Mouse (Mus musculus) CD8-positive naive resting alpha-beta T cell, adult 2 months (primary cell): ENCODE measurements around the gene Zfp819.

ENCODE experiments used
- DNase-seq, 2 experiments: peaks; one replicate each; pipeline ENCODE4 v3.0.0; 2022; ENCODE audit warnings: low read depth in 2 of 2, low spot score in 2 of 2

The Zfp819 gene

DNA sequence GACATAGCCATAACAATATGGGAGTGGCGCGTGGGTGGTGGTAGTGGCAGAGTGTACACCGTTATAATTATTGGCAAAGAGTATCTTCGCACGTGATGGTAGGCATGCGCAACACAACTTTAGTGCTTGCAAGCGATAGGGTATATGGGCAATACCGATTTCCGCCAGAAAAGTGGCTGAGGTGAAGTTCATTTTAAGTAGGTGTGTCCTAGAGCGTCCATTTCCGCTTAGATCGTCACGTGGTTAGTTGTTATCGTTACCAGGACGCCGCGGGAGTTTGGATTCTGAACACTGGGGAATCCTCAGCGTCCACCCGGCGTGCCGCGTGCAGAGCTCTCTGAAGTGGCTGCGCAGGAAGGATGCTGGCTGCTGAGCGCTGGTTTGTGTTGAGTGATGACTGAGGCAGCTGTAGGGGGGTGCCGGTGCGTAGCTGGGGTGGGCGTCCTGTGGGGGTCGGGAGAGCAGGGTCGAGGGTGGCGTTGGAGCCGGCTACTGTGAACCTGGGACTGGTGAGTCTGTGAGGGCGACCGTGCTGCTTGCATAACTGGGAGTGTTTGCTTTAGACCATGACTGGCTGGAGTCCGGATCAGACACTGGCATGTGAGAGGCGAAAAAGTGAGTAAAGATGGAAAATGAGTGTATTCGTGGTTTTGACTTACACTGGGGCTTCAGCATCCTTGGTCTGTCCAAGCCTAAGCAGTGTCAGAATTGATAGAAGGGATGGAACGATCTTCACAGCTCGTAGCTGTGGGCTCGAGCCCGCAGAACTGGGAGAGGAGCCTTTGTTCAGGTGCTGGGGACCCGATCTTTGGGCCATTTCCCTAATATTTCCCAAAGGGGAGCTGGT is at the start of gene Zfp819:
Zfp819 (plus strand) TSS at position 274 of the 847 bp plus-strand sequence.
- peak; percentile 25 to 57 for DNase-seq

DNA sequence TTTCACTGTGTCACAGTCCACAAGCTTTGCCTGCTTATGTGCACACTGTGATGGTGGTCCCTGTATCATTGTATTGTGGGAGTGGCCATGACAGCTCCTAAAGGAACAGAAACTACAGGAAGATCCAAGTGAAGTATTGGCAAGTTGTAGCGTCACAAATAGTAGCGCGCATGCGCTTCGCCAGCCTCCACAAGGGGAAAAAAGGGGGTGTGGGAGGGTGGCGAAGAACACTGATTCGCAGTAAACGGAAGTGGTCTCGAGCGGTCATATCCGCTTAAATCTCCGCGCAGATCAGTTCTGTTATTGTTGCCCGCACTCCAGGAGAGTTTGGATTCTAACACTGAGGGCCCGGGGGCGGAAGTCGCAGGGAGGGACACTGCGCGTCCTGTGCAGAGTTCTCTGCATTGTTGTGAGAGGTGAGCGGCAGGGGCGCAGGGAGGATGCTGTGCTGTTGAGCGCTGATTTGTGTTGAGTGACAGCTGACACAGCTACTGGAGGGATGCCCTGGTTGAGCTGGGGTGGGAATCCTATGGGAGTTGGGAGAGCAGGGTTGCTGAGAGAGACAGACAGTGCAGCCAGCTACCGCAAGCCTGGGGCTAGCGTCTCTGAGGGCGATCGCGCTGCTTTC is 44.8 kb upstream of the Zfp819 start, which contains the start of gene Zfp658:
Zfp658 (plus strand) TSS at position 251 of the 628 bp plus-strand sequence.
- DNase-seq, result peak; percentile 84 to 87

DNA sequence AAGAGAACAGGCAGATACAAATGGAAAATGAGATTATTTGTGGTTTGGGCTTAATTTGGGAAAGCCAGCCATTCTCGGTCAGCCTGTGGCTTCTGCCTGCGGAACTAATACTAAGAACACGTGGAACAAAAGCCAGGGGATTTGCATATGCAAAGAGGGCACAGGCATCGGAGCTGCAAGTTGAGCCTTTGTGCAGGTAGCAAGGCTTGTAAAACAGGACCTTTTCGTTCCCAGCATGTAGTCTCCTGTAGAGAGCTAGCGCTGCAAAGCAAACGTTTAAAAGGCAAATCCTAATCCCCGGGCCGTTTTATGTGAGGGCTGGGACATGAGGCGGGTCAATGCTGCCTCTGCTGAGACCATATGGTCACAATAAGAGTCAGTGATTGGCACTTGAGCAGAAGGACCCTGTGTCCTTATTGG is 44.3 kb upstream of the Zfp819 start:
- no peak for DNase-seq

DNA sequence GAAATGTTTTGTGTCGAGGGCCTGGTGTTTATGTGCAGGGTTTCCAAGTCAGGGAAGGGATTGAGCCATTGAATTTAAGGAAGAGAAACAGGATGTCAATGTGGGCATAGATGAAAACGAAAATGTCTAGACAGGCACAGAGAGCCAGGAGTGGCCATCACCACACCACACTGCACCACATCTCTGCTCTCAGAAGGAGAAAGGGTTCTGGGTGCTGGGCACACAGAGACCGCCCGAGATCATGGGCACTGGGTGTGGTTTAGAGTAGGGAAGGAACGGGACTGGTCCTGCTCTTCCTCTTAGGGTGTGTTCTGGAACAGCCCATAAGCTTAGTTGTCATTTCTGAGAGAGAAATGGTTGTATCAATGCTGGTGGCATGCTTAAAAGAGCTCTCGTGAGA is 43.7 kb upstream of the Zfp819 start:
- no peak for DNase-seq

DNA sequence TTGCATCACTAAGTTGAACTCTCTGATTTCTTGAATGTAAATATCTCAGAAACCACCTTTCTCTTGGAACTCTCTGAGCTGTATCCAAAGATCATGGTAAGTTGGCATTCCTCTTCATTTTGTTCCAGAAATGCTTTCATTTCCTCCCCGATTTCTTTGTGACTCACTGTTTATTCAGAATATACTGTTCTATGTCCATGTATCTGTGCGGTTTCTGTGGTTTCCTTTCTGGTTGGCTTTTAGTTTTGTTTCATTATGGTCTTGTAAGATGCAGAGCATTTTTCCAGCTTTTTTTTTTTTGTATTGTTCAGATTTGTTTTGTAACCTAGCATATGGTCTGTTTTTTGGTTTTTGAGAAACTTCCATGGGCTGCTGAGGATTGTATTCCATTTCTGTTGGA is 35.8 kb upstream of the Zfp819 start:
- no peak for DNase-seq

DNA sequence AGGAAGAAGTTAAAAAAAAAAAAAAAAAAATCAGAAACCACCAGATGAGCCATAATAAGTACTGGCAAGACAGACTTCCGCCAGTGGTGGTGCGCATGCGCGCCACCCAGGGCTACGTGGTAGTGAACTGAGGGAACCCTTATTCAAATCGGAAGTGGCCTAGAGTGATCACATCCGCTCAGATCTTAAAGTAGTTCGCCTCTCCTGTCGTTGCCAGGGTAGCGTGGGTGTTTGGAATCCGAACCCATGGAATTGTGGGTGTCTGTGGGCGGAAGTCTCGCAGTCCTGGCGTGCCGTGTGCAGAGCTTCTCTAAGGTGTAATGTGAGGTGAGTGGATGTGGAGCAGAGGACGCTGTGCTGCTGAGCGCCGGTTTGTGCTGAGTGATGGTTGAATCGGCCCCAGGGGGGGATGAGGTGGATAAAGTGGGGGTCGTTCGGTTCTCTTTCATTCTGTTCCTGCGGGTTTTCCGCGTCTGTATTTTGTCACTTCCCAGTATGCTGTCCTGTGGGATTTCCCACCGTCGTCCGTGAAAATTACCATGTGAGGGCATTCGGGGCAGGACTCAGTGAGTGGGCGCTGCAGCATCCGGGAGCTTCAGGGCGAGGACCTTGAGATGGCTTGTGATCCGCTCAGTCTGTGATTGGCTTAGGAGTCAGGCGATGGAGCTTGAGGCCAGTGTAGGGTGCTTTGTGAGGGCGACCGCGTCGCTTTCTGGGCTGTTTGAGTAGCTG is 27.4 kb upstream of the Zfp819 start, which contains the start of gene Zfp719:
Zfp719 (plus strand) TSS at position 171 of the 732 bp plus-strand sequence.
- DNase-seq, result peak; percentile 89

DNA sequence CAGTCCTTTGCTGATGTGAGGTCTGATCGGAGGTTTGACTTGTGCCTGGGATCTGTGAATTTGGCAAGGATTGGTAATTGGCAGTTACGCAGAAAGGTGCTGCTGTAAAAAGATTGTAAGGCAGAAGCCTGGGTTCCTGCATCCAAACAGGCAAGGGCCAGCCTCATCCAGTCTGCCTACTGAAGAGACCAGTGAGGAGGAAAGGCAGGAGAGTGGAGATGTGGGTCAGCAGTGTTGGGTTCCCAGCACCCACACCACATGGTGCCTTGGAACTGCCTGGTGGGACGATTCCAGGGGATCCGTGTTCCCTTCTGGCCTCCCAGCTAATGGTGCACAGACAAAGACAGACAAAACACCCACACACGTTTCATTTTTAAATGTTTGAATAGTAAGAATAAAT is 26.4 kb upstream of the Zfp819 start:
- no peak for DNase-seq

DNA sequence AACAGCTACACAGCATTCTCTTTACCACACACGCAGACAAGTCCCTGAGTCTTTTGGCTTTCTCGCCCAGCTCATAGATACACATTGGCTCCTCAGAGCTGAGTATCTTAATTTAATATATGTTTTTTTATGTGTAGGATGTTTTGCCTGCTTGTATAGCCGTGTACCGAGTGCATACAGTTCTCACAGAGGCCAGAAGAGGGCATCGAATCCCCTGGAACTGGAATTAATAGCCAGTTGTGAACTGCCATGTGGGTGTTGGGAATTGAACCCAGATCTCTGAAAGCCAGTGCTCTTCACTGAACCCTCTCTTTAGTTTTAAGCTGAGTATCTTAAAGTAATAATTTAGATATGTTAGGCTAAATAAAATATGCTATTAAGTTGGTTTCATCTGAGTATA is 22.2 kb upstream of the Zfp819 start:
- no peak for DNase-seq

DNA sequence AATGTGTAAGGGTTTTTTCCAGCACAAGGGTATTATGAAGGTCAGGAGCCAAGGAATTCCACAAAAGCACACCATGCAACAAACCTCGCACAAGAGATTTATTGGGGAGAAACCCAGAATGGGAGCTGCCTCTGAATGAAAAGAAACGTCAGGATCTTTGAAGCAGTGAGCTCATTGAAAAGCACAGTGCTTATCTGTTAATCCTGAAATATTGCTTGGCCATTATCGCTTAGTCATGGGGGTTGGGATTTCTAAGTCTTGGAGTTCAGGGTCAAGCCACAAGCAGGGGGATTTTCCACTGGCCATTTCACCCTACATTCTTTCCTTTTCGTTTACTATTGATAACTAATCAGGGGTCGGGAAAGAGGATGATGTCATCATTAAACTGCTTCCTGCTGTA is 5.1 kb upstream of the Zfp819 start:
- no peak for DNase-seq

DNA sequence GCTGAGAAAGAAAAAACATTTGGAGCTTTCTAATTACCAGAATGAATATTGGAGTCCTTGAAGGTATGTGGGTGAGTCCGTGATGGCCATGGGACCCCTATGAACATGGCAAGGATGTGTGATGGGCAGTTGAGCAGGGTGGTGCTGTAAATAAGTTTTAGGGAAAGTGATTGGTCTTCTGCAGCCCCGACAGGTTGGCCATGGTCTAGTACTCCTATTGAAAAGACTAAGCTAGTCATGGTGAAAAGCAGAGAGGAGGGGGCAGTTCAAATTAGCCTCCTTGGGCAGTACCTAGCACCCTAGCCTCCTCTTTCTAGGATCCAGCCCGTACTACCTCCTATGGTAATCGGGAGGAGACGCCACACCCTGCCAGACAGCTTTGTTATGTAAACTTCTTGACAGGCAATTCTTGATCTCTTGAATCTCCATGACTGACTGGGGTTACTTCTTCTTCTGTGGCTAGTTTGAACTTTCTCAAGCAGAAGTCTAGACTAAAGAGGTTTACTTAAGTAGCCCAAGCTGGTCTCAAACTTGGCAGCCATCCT is 846 bp downstream of the Zfp819 start:
- DNase-seq, result no peak

DNA sequence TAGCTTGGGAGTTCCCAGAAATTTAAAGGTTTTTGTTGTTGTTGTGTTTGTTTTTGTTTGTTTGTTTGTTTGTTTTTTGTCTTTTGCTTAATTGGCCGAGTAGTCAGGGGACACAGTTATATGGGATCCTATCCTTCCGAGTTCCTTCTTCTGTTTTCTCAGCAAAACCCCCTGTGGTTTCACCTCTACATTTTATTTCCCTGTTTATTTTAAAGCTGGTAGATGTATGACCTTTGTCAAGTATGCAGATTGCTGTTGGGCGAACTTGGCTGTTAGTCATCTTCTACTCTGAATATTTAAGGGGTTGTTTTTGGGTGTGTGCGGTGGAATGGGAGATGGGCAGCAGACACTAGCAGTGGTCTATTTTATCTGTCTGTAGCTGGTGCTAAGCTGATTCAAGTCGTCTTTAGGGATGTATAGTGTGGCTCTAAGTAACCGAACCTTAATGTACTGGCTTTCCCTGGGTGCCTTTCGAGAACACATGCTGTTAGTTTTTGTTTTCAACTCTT is 1.4 kb downstream of the Zfp819 start:
- no peak for DNase-seq

DNA sequence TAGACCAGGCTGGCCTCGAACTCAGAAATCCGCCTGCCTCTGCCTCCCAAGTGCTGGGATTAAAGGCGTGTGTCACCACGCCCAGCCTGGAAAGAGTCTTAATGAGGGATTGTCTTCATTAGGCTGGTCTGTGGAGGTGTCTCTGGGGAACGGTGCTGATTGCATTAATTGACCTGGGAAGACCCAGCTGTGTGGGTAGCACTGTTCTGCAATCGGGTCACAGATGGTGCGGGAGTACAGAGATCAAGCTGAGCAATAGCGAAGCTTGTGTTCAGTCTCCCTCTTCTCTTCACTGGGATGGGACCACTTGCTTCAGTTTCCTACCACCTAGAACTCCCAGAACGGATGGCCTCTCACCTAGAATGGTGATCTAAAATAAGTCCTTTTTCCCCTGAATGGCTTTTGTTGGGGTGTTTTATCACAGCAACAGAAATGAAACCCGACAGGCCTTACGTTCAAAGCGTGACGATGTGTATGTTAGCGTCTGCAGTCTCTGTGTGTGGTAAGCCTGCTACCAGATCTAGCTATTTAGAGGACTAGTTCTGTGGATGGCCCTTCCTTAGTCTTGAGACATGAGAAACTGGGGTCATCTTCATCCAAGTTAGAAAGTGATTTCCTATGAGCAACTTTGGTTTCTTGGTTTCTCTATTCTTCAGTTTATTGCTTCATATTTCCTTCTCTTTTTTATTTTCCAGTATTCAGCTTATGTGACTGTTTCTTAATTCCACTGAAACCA is 7.0 kb downstream of the Zfp819 start:
- no peak for DNase-seq

DNA sequence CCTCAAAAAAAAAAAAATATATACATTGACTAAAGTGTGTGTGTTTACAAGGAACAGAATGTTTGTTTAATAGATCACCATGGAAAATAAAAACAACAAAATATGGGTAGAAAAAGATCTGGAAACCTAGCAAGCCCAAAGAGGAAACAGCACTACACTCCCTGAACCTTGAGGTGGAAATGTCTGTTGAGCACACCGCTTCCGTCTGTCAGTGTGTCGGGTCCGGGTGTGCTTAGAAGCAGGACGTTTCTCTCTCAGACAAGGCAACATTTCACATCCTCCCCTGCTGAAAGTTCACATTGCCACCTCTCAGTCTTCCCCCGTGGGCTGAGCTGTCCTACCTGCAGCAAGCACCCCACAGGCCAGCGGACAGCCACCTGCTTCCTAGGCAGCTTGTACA is 16.0 kb downstream of the Zfp819 start:
- no peak for DNase-seq

DNA sequence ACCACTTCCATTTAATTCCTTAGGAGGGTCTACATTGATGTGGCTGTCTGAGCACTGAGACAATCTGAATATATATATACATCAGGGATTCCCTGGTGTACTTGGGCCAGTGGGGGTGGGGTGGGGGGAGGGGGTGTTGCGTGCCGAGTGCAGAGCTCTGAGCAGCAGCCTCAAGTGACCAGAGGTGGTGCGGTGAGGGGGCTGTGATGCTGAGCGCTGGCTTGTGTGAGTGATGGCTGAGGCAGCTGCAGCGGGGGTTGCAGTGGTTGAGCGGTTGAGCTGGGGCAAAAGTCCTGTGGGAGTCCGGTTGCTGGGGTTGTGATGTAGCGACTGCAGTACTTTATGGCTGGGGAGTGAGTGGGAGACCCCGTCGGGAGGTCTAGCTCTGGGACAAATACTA is 16.9 kb downstream of the Zfp819 start:
- DNase-seq, result no peak

DNA sequence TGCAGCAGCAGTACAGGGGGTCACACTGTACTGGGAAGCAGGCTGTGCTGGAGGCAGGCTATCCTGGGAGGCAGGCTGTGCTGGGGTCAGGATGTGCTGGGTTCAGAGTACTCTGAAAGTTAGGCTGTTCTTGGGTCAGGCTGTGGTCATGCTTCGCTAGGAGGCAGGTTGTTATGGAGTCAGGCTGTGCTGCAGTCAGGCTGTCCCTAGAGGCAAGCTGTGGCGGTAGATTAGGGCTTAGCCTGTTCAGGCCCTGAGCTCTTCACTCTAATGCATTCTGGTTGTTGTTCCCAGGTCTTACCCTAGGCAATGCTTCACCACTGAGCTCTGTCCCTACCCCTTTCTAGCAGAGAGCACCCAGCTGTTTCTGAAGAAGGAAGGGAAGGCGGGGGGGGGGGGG is 18.1 kb downstream of the Zfp819 start:
- DNase-seq, result no peak

DNA sequence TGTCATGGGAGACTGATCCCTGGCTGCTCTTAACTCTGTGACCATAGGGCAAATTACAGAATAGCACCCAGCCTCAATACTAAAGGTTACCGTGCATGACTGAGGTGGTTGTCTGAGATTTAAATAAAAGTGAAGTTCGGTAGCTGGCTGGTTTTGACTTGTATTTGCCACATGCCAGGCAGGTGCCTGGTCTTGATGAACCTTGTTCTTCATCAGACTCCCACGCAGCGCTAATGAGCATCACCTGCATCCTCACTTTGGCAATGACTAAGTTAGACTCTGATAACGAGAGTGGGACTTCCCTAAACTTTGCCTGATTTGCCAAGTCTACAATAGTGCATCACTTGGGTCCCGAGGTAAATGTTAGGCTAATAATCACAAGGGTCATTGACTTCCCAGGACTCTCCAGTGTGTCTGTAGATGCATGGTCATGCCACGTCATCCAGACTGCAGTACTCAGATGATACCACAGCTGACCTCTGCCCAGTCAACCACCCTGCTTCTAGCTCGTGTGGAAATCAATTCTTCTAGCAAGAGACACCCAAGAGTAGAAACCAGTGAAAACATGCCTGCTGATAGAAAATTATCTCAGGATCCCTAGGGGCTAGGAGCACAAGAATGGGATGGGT is 18.9 kb downstream of the Zfp819 start:
- no peak for DNase-seq

DNA sequence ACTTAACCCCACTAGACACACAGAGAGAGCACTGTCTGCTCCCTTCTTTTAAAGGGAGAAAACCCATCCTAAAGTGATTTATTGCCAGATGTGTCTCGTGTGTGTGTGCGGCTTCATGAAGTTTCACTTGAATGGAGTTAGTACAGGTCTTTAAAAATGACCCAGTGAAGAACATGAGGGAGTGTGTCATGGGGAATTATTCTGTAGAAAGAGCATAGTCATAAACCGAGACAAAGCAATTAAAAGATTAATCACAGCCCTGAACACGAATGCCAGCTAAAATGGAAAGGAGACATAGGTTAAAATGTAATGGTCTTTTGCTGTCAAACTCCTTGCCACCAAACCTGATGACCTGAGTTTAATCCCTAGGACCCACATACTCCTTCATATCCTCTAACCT is 27.0 kb downstream of the Zfp819 start:
- DNase-seq, result no peak

DNA sequence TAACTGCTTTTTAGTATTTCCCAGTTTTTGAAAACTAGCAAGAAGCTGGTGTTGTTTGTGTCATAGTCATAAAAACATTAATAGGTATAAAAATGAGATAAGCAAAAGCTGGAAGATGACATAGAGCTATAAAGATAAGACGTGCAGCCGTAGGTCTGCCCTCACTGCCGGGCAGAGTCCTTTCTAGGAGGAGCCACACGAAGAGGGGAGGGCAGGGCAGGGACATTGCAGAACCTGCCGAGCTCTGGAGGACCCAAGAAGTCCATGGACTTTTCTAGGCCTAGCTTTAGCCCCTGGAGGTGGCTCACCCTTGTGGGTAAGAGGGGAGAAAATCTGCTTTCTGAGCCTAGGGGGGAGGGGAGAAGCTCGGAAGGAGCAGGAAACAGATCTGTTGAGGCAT is 27.5 kb downstream of the Zfp819 start, which contains the start of gene Ceacam18:
Ceacam18 (plus strand) TSS at position 208 of the 400 bp plus-strand sequence.
- no peak for DNase-seq

DNA sequence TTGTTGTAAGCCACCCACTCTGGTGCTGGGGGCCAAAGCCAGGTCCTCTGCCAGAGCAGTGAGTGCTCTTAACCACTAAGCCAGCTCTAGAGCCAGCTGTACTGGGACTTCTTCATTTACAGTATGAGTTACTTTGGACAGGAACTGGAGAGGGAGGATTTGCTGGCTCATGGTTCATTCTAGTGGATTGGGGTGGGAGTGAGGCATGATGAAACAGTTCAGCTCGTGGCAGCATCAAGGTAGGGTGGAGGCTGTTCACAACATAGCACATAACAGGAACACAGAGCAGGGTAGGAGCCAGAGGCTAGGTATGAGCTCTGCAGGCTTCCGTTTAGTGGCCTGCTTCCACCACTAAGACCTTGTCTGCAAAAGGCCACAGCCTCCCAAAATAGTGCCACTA is 29.2 kb downstream of the Zfp819 start:
- DNase-seq, result no peak

DNA sequence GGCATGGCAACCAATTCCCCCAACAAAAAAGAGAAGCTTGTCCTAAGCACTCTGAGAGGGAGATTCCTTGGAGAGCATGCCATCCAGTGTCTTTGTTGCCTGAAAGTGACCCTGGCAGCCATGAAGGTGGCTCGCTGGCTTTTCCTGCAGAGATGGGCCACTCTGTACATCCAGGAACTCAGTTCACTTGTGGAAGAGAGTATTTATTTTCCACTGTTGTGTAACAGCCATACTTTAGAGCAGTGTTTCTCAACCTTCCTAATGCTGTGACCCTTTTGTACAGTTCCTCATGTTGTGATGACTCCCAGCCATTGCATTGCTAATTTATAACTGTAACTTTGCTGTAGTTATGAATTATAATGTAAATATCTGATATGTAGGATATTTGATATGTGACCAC is 30.1 kb downstream of the Zfp819 start:
- DNase-seq, result no peak
